Mouse (Mus musculus) thymus, postnatal 0 days (tissue): ENCODE data around the gene Gm16253. TPM values are rescaled to one million over a fixed set of nuclear protein-coding genes. Genes with fewer than 3 reads are reported as not detected.
"Not testable (repeated sequence)": the region's sequence is repeated elsewhere in the genome, so short reads cannot be mapped to it uniquely, and the experiment has no call there.

Experiments
- DNase-seq: peaks from one replicate; pipeline ENCODE4 v3.0.0-alpha.2; 2015; ENCODE audit warnings: low spot score
- polyA plus RNA-seq: library from polyadenylated mRNA; unstranded; fragments of >200 nt; fragmentation: Nextera tagmentation; extraction: Ambion mirVana; gene quantifications from 2 replicates; pipeline ENCODE4 v1.2.1, GENCODE M21; 2015

The Gm16253 gene
- polyA plus RNA-seq, 1 experiment from 2014 or later: 0.46 TPM

GRCm38 (mm10) chr3:96597435-96597891 is 20.7 kb downstream of the Gm16253 start:
- no peak for DNase-seq

- no peak for DNase-seq
Measured at GRCm38 (mm10) chr3:96598156-96599068, 21.6 kb downstream of the Gm16253 start.

GRCm38 (mm10) chr3:96599069-96599393 is 22.2 kb downstream of the Gm16253 start:
- no peak for DNase-seq

- no peak for DNase-seq
Measured at GRCm38 (mm10) chr3:96599411-96599810, 22.6 kb downstream of the Gm16253 start.

- DNase-seq: peak; percentile 92
Measured at GRCm38 (mm10) chr3:96600639-96601250, 24.0 kb downstream of the Gm16253 start, which contains the start of gene Lix1l. Lix1l (plus strand) TSS chr3:96601149.

- no peak for DNase-seq
Measured at GRCm38 (mm10) chr3:96601251-96601787, 24.5 kb downstream of the Gm16253 start.

- DNase-seq: no peak
Measured at GRCm38 (mm10) chr3:96601941-96602703, 25.3 kb downstream of the Gm16253 start.

- DNase-seq: no peak
Measured at GRCm38 (mm10) chr3:96602704-96603084, 25.9 kb downstream of the Gm16253 start.

- no peak for DNase-seq
Measured at GRCm38 (mm10) chr3:96603311-96603710, 26.5 kb downstream of the Gm16253 start.

- not testable (repeated sequence) for DNase-seq
Measured at GRCm38 (mm10) chr3:96606007-96606406, 29.2 kb downstream of the Gm16253 start.

GRCm38 (mm10) chr3:96606618-96607017 is 29.8 kb downstream of the Gm16253 start:
- no peak for DNase-seq

GRCm38 (mm10) chr3:96617941-96618340 is 41.2 kb downstream of the Gm16253 start:
- no peak for DNase-seq

GRCm38 (mm10) chr3:96623201-96623600 is 46.4 kb downstream of the Gm16253 start:
- DNase-seq: no peak

- DNase-seq: peak; percentile 97
Measured at GRCm38 (mm10) chr3:96629729-96630600, 53.2 kb downstream of the Gm16253 start, which contains the start of gene Rbm8a. Rbm8a (plus strand) TSS chr3:96629933.

Other genes starting within 250 kb of the Gm16253 start
- 0.46 and 0.55 TPM in 2 replicates for gene BC107364, start 124.7 kb upstream of the Gm16253 start, polyA plus RNA-seq
- gene Hfe2, start 51.8 kb upstream of the Gm16253 start, polyA plus RNA-seq: 0.13 and 0.18 TPM in 2 replicates
- gene Txnip, start 19.0 kb upstream of the Gm16253 start, polyA plus RNA-seq: 260 TPM in 2 replicates
- 25.8 and 28.8 TPM in 2 replicates for gene Polr3gl, start 17.2 kb downstream of the Gm16253 start, polyA plus RNA-seq
- 0.07 and 0.09 TPM in 2 replicates for gene Ankrd34a, start 19.7 kb downstream of the Gm16253 start, polyA plus RNA-seq
- 1.7 TPM in 2 replicates for gene Lix1l, start 24.2 kb downstream of the Gm16253 start, polyA plus RNA-seq
- 146 and 155 TPM in 2 replicates for gene Rbm8a, start 52.9 kb downstream of the Gm16253 start, polyA plus RNA-seq
- gene Pex11b, start 58.4 kb downstream of the Gm16253 start, polyA plus RNA-seq: 50.0 and 52.6 TPM in 2 replicates
- not detected in 2 replicates for gene Gm42957, start 58.5 kb downstream of the Gm16253 start, polyA plus RNA-seq
- gene Itga10, start 68.6 kb downstream of the Gm16253 start, polyA plus RNA-seq: 0.31 and 0.35 TPM in 2 replicates
- 1.5 and 1.9 TPM in 2 replicates for gene Ankrd35, start 93.1 kb downstream of the Gm16253 start, polyA plus RNA-seq
- gene Pias3, start 119.4 kb downstream of the Gm16253 start, polyA plus RNA-seq: 11.9 and 12.3 TPM in 2 replicates
- 19.5 and 20.7 TPM in 2 replicates for gene Nudt17, start 131.6 kb downstream of the Gm16253 start, polyA plus RNA-seq
- 31.8 and 34.5 TPM in 2 replicates for gene Polr3c, start 150.6 kb downstream of the Gm16253 start, polyA plus RNA-seq
- gene Rnf115, start 150.7 kb downstream of the Gm16253 start, polyA plus RNA-seq: 65.9 and 73.2 TPM in 2 replicates